Mouse (Mus musculus) MEL (cell line): ENCODE measurements at regions not wholly inside any gene's neighbourhood (a gene's known extent, or its start where the extent isn't known, plus 50 kb on each side); places are given as distances from the start of the nearest gene placed in this dataset.

Experiments
- DNase-seq: peaks from one replicate; pipeline ENCODE4 v3.0.0; 2011; ENCODE audit warnings: low read depth, low spot score
- H3K27ac ChIP-seq: 2 replicates; pipeline ENCODE4 v1.5.1; 2012; ENCODE audit warnings: low read depth, mild to moderate bottlenecking, control low read depth, low read length, moderate library complexity; ENCODE audit not compliant: control insufficient read depth
- H3K27me3 ChIP-seq, 2 experiments: fragments of 150-350 bp in 1 of 2; sonication (generic) in 1 of 2; 2 replicates each; pipeline ENCODE4 v1.6.1; 2012; ENCODE audit warnings: low read length in 2 of 2, mild to moderate bottlenecking in 2 of 2, improper control_type of control experiment in 1 of 2, moderate library complexity in 1 of 2; ENCODE audit not compliant: insufficient read depth in 2 of 2, control insufficient read depth in 1 of 2
- H3K36me3 ChIP-seq, 2 experiments: 2 replicates each; pipeline ENCODE4 v1.6.1; 2012 to 2014; ENCODE audit warnings: low read length in 2 of 2, improper control_type of control experiment in 1 of 2, inconsistent platforms in 1 of 2, mild to moderate bottlenecking in 1 of 2; ENCODE audit not compliant: insufficient read depth in 2 of 2, control insufficient read depth in 1 of 2
- H3K4me1 ChIP-seq, 2 experiments: fragments of 150-350 bp in 1 of 2; sonication (generic) in 1 of 2; 2 replicates each; pipeline ENCODE4 v1.6.1; 2012; ENCODE audit warnings: low read length in 2 of 2, improper control_type of control experiment in 1 of 2, mild to moderate bottlenecking in 1 of 2; ENCODE audit not compliant: insufficient read depth in 2 of 2, control insufficient read depth in 1 of 2
- H3K4me3 ChIP-seq, 2 experiments: fragments of 150-350 bp in 1 of 2; sonication (generic) in 1 of 2; 2 replicates each; pipeline ENCODE4 v1.5.1; 2012; ENCODE audit warnings: low read depth in 2 of 2, low read length in 2 of 2, mild to moderate bottlenecking in 2 of 2, moderate library complexity in 2 of 2, control low read depth in 1 of 2, improper control_type of control experiment in 1 of 2; ENCODE audit not compliant: control insufficient read depth in 1 of 2, insufficient read depth in 1 of 2
- H3K79me2 ChIP-seq: 2 replicates; pipeline ENCODE4 v1.6.1; 2012; ENCODE audit warnings: mild to moderate bottlenecking, low read length, moderate library complexity; ENCODE audit not compliant: control insufficient read depth, poor library complexity, insufficient read depth
- H3K9ac ChIP-seq: 2 replicates; pipeline ENCODE4 v1.6.1; 2012; ENCODE audit warnings: low read depth, mild to moderate bottlenecking, control low read depth, low read length, moderate library complexity; ENCODE audit not compliant: control insufficient read depth, poor library complexity, severe bottlenecking
- H3K9me3 ChIP-seq: fragments of 150-350 bp; sonication (generic); replicated peaks from 2 replicates; pipeline ENCODE4 v1.6.1; 2012; ENCODE audit warnings: mild to moderate bottlenecking, low read length, improper control_type of control experiment, moderate library complexity; ENCODE audit not compliant: insufficient read depth
- BHLHE40 ChIP-seq: IDR thresholded peaks from 2 replicates; pipeline ENCODE4 v1.6.1; 2012; ENCODE audit warnings: low read depth, mild to moderate bottlenecking, inconsistent platforms, low read length, improper control_type of control experiment, borderline replicate concordance
- CHD2 ChIP-seq: IDR thresholded peaks from 2 replicates; pipeline ENCODE4 v1.6.1; 2011; ENCODE audit warnings: low read length, improper control_type of control experiment
- CTCF ChIP-seq, 3 experiments: IDR thresholded peaks in 2 of 3; conservative IDR thresholded peaks in 1 of 3; 2 replicates each; pipeline ENCODE4 v1.5.1; 2011 to 2012; ENCODE audit warnings: low read length in 3 of 3, low read depth in 2 of 3, mild to moderate bottlenecking in 2 of 3, improper control_type of control experiment in 1 of 3, inconsistent platforms in 1 of 3, mixed read lengths in 1 of 3, moderate library complexity in 1 of 3; ENCODE audit not compliant: control insufficient read depth in 1 of 3, insufficient read depth in 1 of 3, poor library complexity in 1 of 3, severe bottlenecking in 1 of 3
- ELF1 ChIP-seq: IDR thresholded peaks from 2 replicates; pipeline ENCODE4 v1.6.1; 2014; ENCODE audit warnings: low read depth, mild to moderate bottlenecking, inconsistent platforms, low read length, improper control_type of control experiment, moderate library complexity
- EP300 ChIP-seq, 2 experiments: IDR thresholded peaks; 2 replicates each; pipeline ENCODE4 v1.6.1; 2011; ENCODE audit warnings: improper control_type of control experiment in 2 of 2, low read length in 2 of 2, low read depth in 1 of 2, mild to moderate bottlenecking in 1 of 2
- ETS1 ChIP-seq: IDR thresholded peaks from 2 replicates; pipeline ENCODE4 v1.6.1; 2012; ENCODE audit warnings: low read depth, mild to moderate bottlenecking, inconsistent platforms, low read length, improper control_type of control experiment, moderate library complexity
- GABPA ChIP-seq: IDR thresholded peaks from 2 replicates; pipeline ENCODE4 v1.6.1; 2012; ENCODE audit warnings: low read depth, mild to moderate bottlenecking, inconsistent platforms, low read length, improper control_type of control experiment, moderate library complexity
- GATA1 ChIP-seq: IDR thresholded peaks from 2 replicates; pipeline ENCODE4 v1.6.1; 2011; ENCODE audit warnings: low read depth, low read length, improper control_type of control experiment
- JUND ChIP-seq: IDR thresholded peaks from 2 replicates; pipeline ENCODE4 v1.6.1; 2011; ENCODE audit warnings: low read depth, mild to moderate bottlenecking, improper control_type of control experiment, low read length
- KAT2A ChIP-seq: conservative IDR thresholded peaks from 2 replicates; pipeline ENCODE4 v1.6.1; 2012; ENCODE audit warnings: low read depth, low read length, improper control_type of control experiment, inconsistent platforms
- MAX ChIP-seq: IDR thresholded peaks from 2 replicates; pipeline ENCODE4 v1.6.1; 2011; ENCODE audit warnings: low read length, improper control_type of control experiment
- MAZ ChIP-seq: IDR thresholded peaks from 2 replicates; pipeline ENCODE4 v1.6.1; 2012; ENCODE audit warnings: low read depth, mild to moderate bottlenecking, inconsistent platforms, low read length, improper control_type of control experiment
- MYB ChIP-seq: IDR thresholded peaks from 2 replicates; pipeline ENCODE4 v1.6.1; 2011; ENCODE audit warnings: mild to moderate bottlenecking, low read depth, low read length, improper control_type of control experiment
- MYC ChIP-seq: IDR thresholded peaks from 2 replicates; pipeline ENCODE4 v1.6.1; 2011; ENCODE audit warnings: low read depth, mild to moderate bottlenecking, low read length, improper control_type of control experiment, moderate library complexity
- POLR2A ChIP-seq, 2 experiments: IDR thresholded peaks; 2 replicates each; pipeline ENCODE4 v1.6.1; 2011 to 2012; ENCODE audit warnings: low read length in 2 of 2, mild to moderate bottlenecking in 2 of 2, control low read depth in 1 of 2, improper control_type of control experiment in 1 of 2, low read depth in 1 of 2, moderate library complexity in 1 of 2; ENCODE audit not compliant: control insufficient read depth in 1 of 2, insufficient read depth in 1 of 2, poor library complexity in 1 of 2
- POLR2AphosphoS5 ChIP-seq: IDR thresholded peaks from 2 replicates; pipeline ENCODE4 v1.6.1; 2012; ENCODE audit warnings: low read depth, borderline replicate concordance, mild to moderate bottlenecking, inconsistent platforms, low read length, moderate library complexity, mixed read lengths
- RCOR1 ChIP-seq: IDR thresholded peaks from 2 replicates; pipeline ENCODE4 v1.6.1; 2012; ENCODE audit warnings: low read depth, mild to moderate bottlenecking, inconsistent platforms, low read length, improper control_type of control experiment
- SIN3A ChIP-seq: IDR thresholded peaks from 2 replicates; pipeline ENCODE4 v1.6.1; 2012; ENCODE audit warnings: low read length, improper control_type of control experiment, inconsistent platforms
- TCF12 ChIP-seq: IDR thresholded peaks from 2 replicates; pipeline ENCODE4 v1.6.1; 2014; ENCODE audit warnings: low read depth, mild to moderate bottlenecking, inconsistent platforms, low read length, improper control_type of control experiment, moderate library complexity
- USF1 ChIP-seq: IDR thresholded peaks from 2 replicates; pipeline ENCODE4 v1.6.1; 2014; ENCODE audit warnings: low read depth, mild to moderate bottlenecking, inconsistent platforms, low read length, improper control_type of control experiment, moderate library complexity
- USF2 ChIP-seq, 2 experiments: IDR thresholded peaks; 2 replicates each; pipeline ENCODE4 v1.6.1; 2011 to 2012; ENCODE audit warnings: improper control_type of control experiment in 2 of 2, low read length in 2 of 2, borderline replicate concordance in 1 of 2, inconsistent platforms in 1 of 2, low read depth in 1 of 2, mild to moderate bottlenecking in 1 of 2; ENCODE audit not compliant: insufficient read depth in 1 of 2
- ZMIZ1 ChIP-seq: IDR thresholded peaks from 2 replicates; pipeline ENCODE4 v1.6.1; 2012; ENCODE audit warnings: low read depth, mild to moderate bottlenecking, inconsistent platforms, low read length, improper control_type of control experiment, moderate library complexity
- ZNF384 ChIP-seq: IDR thresholded peaks from 2 replicates; pipeline ENCODE4 v1.6.1; 2012; ENCODE audit warnings: low read depth, mild to moderate bottlenecking, inconsistent platforms, low read length, improper control_type of control experiment

DNA sequence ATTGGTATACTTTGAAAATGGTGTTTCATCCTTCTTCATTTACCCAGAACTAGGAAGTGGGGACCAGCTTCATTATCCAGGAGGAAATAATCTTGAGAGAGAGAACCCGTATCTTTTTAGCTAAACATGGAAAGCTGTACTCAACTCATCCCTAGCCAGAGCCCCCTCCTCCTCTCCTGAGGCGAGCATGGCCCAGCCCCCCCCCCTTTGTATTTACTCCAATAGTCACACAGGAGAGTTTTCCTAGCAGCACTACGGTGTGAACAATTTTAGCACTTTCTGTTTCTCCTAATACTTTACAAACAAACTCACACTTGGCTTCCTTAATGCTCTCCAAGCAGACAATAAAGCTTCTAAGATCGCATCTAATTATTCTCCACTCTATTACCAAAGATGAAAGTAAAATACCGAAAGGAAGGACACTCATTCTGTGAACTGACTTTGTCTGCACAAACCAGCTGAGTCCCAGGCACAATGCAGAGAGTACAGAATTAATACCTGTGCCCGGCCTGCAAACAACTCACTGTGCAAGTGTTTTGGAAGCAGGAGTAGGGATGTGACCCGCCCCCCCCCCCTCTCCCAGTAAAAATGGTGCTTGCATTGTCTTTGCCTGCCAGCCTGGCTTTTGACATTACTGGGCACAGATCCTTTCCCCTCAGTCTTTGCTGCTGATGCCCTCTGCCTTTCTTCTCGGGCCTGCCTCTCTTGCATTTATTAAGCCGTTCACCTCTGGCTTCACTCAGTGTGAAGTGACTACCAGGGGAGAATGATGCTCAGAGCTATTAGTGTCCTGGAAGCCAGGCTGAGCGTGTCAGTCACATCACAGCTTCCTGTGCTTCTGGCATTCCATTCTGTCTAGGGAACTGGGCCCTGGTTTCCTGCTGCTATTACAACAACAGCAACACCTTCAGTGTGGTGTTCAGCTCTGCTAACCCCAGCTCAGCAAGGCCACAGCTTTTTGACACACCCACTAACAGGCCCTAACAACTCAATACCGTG lies 107.9 kb downstream of the Dad1 start:
- H3K27ac ChIP-seq = no peak overlapping the region
- no peak for TF ChIP-seq CTCF (IDR thresholded peaks at IDR 0.05 in 2 of 3, conservative IDR thresholded peaks at IDR 0.05 in 1 of 3; ENCODE audit: control insufficient read depth in 1 of 3, insufficient read depth in 1 of 3, low read depth in 2 of 3, low read length in 3 of 3, poor library complexity in 1 of 3, severe bottlenecking in 1 of 3)
- no peak for TF ChIP-seq ZMIZ1
- no peak for TF ChIP-seq ELF1
- peaks cover 0 to 5% of the 10 kb centered on the region in 2 experiments; a peak in 2 of 4 replicates for H3K36me3 ChIP-seq
- H3K4me1 ChIP-seq = peaks cover 2 to 8% of the 10 kb centered on the region in 2 experiments; a peak in 3 of 4 replicates
- H3K79me2 ChIP-seq = no peaks in the 10 kb centered on the region
- no peak overlapping the region for H3K4me3 ChIP-seq
- no peak overlapping the region for H3K9ac ChIP-seq
- no peaks in the 10 kb centered on the region for H3K9me3 ChIP-seq
- no peak for DNase-seq
- no peaks in the 10 kb centered on the region for H3K27me3 ChIP-seq

DNA sequence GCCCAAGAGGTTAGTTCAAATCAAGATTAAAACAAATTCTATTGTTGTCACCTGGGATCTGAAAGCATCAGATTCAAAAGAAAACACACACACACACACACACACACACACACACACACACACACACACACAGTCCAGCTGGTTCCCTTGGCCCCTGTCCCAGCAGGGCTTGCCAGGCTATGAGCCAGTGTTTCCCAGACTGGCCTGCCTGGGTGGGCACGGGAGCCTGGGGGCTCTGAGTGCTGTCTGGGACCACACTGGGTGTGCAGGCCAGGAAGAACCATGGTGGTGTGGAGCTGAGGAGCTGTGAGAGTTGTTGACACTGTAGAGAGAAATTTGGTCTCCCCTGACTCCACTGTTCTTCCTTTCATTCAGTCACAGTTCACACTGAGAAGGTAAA lies 110.1 kb downstream of the Dad1 start:
- TF ChIP-seq RCOR1 (no peak), CHD2 (no peak), MYC (no peak), GABPA (no peak), TCF12 (no peak)
- Histone ChIP-seq H3K36me3 (peaks cover 0 to 12% of the 10 kb centered on the region in 2 experiments; a peak in 2 of 4 replicates), H3K4me1 (peaks cover 7 to 15% of the 10 kb centered on the region in 2 experiments)

GRCm38 (mm10) chr14:54138288-54138687 lies 115.6 kb downstream of the Dad1 start:
- H3K27me3 ChIP-seq = no peaks in the 10 kb centered on the region
- peak overlapping the region; percentile 29 to 40 for H3K4me3 ChIP-seq
- H3K27ac ChIP-seq = peak overlapping the region; percentile 98
- H3K9ac ChIP-seq = peak overlapping the region; percentile 33
- no peaks in the 10 kb centered on the region for H3K79me2 ChIP-seq
- peaks cover 0 to 28% of the 10 kb centered on the region in 2 experiments; a peak in 2 of 4 replicates for H3K36me3 ChIP-seq
- H3K4me1 ChIP-seq = peaks cover 19 to 20% of the 10 kb centered on the region in 2 experiments
- H3K9me3 ChIP-seq = no peaks in the 10 kb centered on the region
- DNase-seq = peak; percentile 87
- TF ChIP-seq RCOR1 (peak; percentile 99), EP300 (IDR thresholded peaks at IDR 0.05; ENCODE audit: low read depth in 1 of 2, low read length in 2 of 2) (peak; percentile 98 to 99), TCF12 (peak; percentile 94), KAT2A (peak; percentile 45; the same call in 1 of the 2 replicates), MAX (peak; percentile 62; the same call in 1 of the 2 replicates), USF1 (no peak), USF2 (IDR thresholded peaks at IDR 0.05; ENCODE audit: borderline replicate concordance in 1 of 2, insufficient read depth in 1 of 2, low read depth in 1 of 2, low read length in 2 of 2) (no peak), ELF1 (no peak), POLR2A (IDR thresholded peaks at IDR 0.05; ENCODE audit: control insufficient read depth in 1 of 2, insufficient read depth in 1 of 2, low read depth in 1 of 2, low read length in 2 of 2, poor library complexity in 1 of 2) (no peak), BHLHE40 (peak; percentile 88), MAZ (peak; percentile 61; the same call in 1 of the 2 replicates), JUND (peak; percentile 73; the same call in 1 of the 2 replicates), ZMIZ1 (peak; percentile 47; the same call in 1 of the 2 replicates), GATA1 (peak; percentile 98), POLR2AphosphoS5 (no peak), ZNF384 (peak; percentile 67; the same call in 1 of the 2 replicates), MYB (peak; percentile 95), SIN3A (peak; percentile 88), ETS1 (peak; percentile 95)

More for the DNA sequence above, 110.1 kb downstream of the Dad1 start:
- no peaks in the 10 kb centered on the region for H3K27me3 ChIP-seq
- DNase-seq = no peak
- H3K9ac ChIP-seq = no peak overlapping the region
- H3K4me3 ChIP-seq = no peak overlapping the region
- H3K27ac ChIP-seq = no peak overlapping the region
- H3K79me2 ChIP-seq = no peaks in the 10 kb centered on the region
- no peaks in the 10 kb centered on the region for H3K9me3 ChIP-seq
